Mouse (Mus musculus): ENCODE results near the gene Adcyap1r1.

The Adcyap1r1 gene

GRCm38 (mm10) chr6:55451771-55452371 lies at the start of gene Adcyap1r1:
Gene Adcyap1r1, plus strand, starts transcription at chr6:55451978.
- ATAC-seq (ENCODE audit: low TSS enrichment): peak; percentile 66

- ATAC-seq (ENCODE audit: low TSS enrichment): no peak
Measured at GRCm38 (mm10) chr6:55402041-55402776, 49.6 kb upstream of the Adcyap1r1 start.

- ATAC-seq (ENCODE audit: low TSS enrichment): no peak
Measured at GRCm38 (mm10) chr6:55403411-55404309, 48.1 kb upstream of the Adcyap1r1 start.

- ATAC-seq (ENCODE audit: low TSS enrichment): no peak
Measured at GRCm38 (mm10) chr6:55404421-55404990, 47.3 kb upstream of the Adcyap1r1 start.

- peak; percentile 61; the same call in 1 of the 2 replicates for ATAC-seq (ENCODE audit: low TSS enrichment)
Measured at GRCm38 (mm10) chr6:55407345-55407744, 44.4 kb upstream of the Adcyap1r1 start.

GRCm38 (mm10) chr6:55410119-55410775 lies 41.5 kb upstream of the Adcyap1r1 start:
- 0 out of 2 replicates have a peak, but pooled peaks have one; percentile 36 for ATAC-seq (ENCODE audit: low TSS enrichment)

GRCm38 (mm10) chr6:55410977-55411376 lies 40.8 kb upstream of the Adcyap1r1 start:
- ATAC-seq (ENCODE audit: low TSS enrichment): peak; percentile 41; the same call in 1 of the 2 replicates

GRCm38 (mm10) chr6:55416202-55416601 lies 35.6 kb upstream of the Adcyap1r1 start:
- peak; percentile 86 for ATAC-seq (ENCODE audit: low TSS enrichment)

GRCm38 (mm10) chr6:55418746-55419410 lies 32.9 kb upstream of the Adcyap1r1 start:
- no peak for ATAC-seq (ENCODE audit: low TSS enrichment)

GRCm38 (mm10) chr6:55420411-55420810 lies 31.4 kb upstream of the Adcyap1r1 start:
- ATAC-seq (ENCODE audit: low TSS enrichment): no peak

GRCm38 (mm10) chr6:55420869-55421361 lies 30.9 kb upstream of the Adcyap1r1 start:
- ATAC-seq (ENCODE audit: low TSS enrichment): no peak

- ATAC-seq (ENCODE audit: low TSS enrichment): no peak
Measured at GRCm38 (mm10) chr6:55432121-55432520, 19.7 kb upstream of the Adcyap1r1 start.

GRCm38 (mm10) chr6:55434360-55434759 lies 17.4 kb upstream of the Adcyap1r1 start:
- ATAC-seq (ENCODE audit: low TSS enrichment): peak; percentile 91

- peak; percentile 36; the same call in 1 of the 2 replicates for ATAC-seq (ENCODE audit: low TSS enrichment)
Measured at GRCm38 (mm10) chr6:55435266-55436159, 16.3 kb upstream of the Adcyap1r1 start.

GRCm38 (mm10) chr6:55437919-55438318 lies 13.9 kb upstream of the Adcyap1r1 start:
- ATAC-seq (ENCODE audit: low TSS enrichment): no peak

- no peak for ATAC-seq (ENCODE audit: low TSS enrichment)
Measured at GRCm38 (mm10) chr6:55438837-55439236, 12.9 kb upstream of the Adcyap1r1 start.

- ATAC-seq (ENCODE audit: low TSS enrichment): peak; percentile 63
Measured at GRCm38 (mm10) chr6:55443927-55444688, 7.7 kb upstream of the Adcyap1r1 start.

GRCm38 (mm10) chr6:55444721-55445120 lies 7.1 kb upstream of the Adcyap1r1 start:
- no peak for ATAC-seq (ENCODE audit: low TSS enrichment)

- peak; percentile 33 for ATAC-seq (ENCODE audit: low TSS enrichment)
Measured at GRCm38 (mm10) chr6:55448199-55448598, 3.6 kb upstream of the Adcyap1r1 start.
